Mouse (Mus musculus): ENCODE data around the gene Atp2a1. TPM values are rescaled to one million over a fixed set of nuclear protein-coding genes. Genes with fewer than 3 reads are reported as not detected.

Atp2a1 gene
- polyA plus RNA-seq, 1 experiment: not detected

- TF ChIP-seq POLR2A (IDR thresholded peaks at IDR 0.05; ENCODE audit: low read depth, low read length): no peak
- no peak for TF ChIP-seq CTCF (IDR thresholded peaks at IDR 0.05; ENCODE audit: borderline replicate concordance, insufficient read depth, low read length)
- Histone ChIP-seq H3K4me1 (ENCODE audit: control insufficient read depth, insufficient read depth, low read length) (no peaks in the 10 kb centered on the region), H3K4me3 (ENCODE audit: insufficient read depth, low read length) (no peak overlapping the region), H3K27ac (ENCODE audit: insufficient read depth, low read length) (no peak overlapping the region)
Observed at GRCm38 (mm10) chr7:126466116-126466515, 3.2 kb upstream of the Atp2a1 start.

- TF ChIP-seq CTCF (IDR thresholded peaks at IDR 0.05; ENCODE audit: borderline replicate concordance, insufficient read depth, low read length): no peak
- TF ChIP-seq POLR2A (IDR thresholded peaks at IDR 0.05; ENCODE audit: low read depth, low read length): no peak
- no peak overlapping the region for H3K27ac ChIP-seq (ENCODE audit: insufficient read depth, low read length)
- H3K4me1 ChIP-seq (ENCODE audit: control insufficient read depth, insufficient read depth, low read length): no peaks in the 10 kb centered on the region
- H3K4me3 ChIP-seq (ENCODE audit: insufficient read depth, low read length): no peak overlapping the region
Observed at GRCm38 (mm10) chr7:126465246-126466030, 2.5 kb upstream of the Atp2a1 start.

- no peak overlapping the region for H3K4me3 ChIP-seq (ENCODE audit: insufficient read depth, low read length)
- no peak for TF ChIP-seq POLR2A (IDR thresholded peaks at IDR 0.05; ENCODE audit: low read depth, low read length)
- TF ChIP-seq CTCF (IDR thresholded peaks at IDR 0.05; ENCODE audit: borderline replicate concordance, insufficient read depth, low read length): no peak
- H3K4me1 ChIP-seq (ENCODE audit: control insufficient read depth, insufficient read depth, low read length): no peaks in the 10 kb centered on the region
- H3K27ac ChIP-seq (ENCODE audit: insufficient read depth, low read length): no peak overlapping the region
Observed at GRCm38 (mm10) chr7:126464836-126465235, 1.9 kb upstream of the Atp2a1 start.

GRCm38 (mm10) chr7:126464121-126464520 is 1.2 kb upstream of the Atp2a1 start:
- no peak overlapping the region for H3K4me3 ChIP-seq (ENCODE audit: insufficient read depth, low read length)
- H3K4me1 ChIP-seq (ENCODE audit: control insufficient read depth, insufficient read depth, low read length): no peaks in the 10 kb centered on the region
- H3K27ac ChIP-seq (ENCODE audit: insufficient read depth, low read length): no peak overlapping the region
- TF ChIP-seq POLR2A (IDR thresholded peaks at IDR 0.05; ENCODE audit: low read depth, low read length): no peak
- TF ChIP-seq CTCF (IDR thresholded peaks at IDR 0.05; ENCODE audit: borderline replicate concordance, insufficient read depth, low read length): no peak

- Histone ChIP-seq H3K4me3 (ENCODE audit: insufficient read depth, low read length) (no peak overlapping the region), H3K4me1 (ENCODE audit: control insufficient read depth, insufficient read depth, low read length) (no peaks in the 10 kb centered on the region), H3K27ac (ENCODE audit: insufficient read depth, low read length) (no peak overlapping the region)
- no peak for TF ChIP-seq POLR2A (IDR thresholded peaks at IDR 0.05; ENCODE audit: low read depth, low read length)
- no peak for TF ChIP-seq CTCF (IDR thresholded peaks at IDR 0.05; ENCODE audit: borderline replicate concordance, insufficient read depth, low read length)
Observed at GRCm38 (mm10) chr7:126463547-126463946, 639 bp upstream of the Atp2a1 start.

- Histone ChIP-seq H3K27ac (ENCODE audit: insufficient read depth, low read length) (no peak overlapping the region), H3K4me3 (ENCODE audit: insufficient read depth, low read length) (no peak overlapping the region)
- no peak for TF ChIP-seq POLR2A (IDR thresholded peaks at IDR 0.05; ENCODE audit: low read depth, low read length)
- TF ChIP-seq CTCF (IDR thresholded peaks at IDR 0.05; ENCODE audit: borderline replicate concordance, insufficient read depth, low read length): no peak
Observed at GRCm38 (mm10) chr7:126461626-126462025, 1.3 kb downstream of the Atp2a1 start.

GRCm38 (mm10) chr7:126460623-126461399 is 2.1 kb downstream of the Atp2a1 start:
- H3K4me3 ChIP-seq (ENCODE audit: insufficient read depth, low read length): no peak overlapping the region
- TF ChIP-seq POLR2A (IDR thresholded peaks at IDR 0.05; ENCODE audit: low read depth, low read length) (no peak), CTCF (IDR thresholded peaks at IDR 0.05; ENCODE audit: borderline replicate concordance, insufficient read depth, low read length) (no peak)
- no peak overlapping the region for H3K27ac ChIP-seq (ENCODE audit: insufficient read depth, low read length)
- no peaks in the 10 kb centered on the region for H3K4me1 ChIP-seq (ENCODE audit: control insufficient read depth, insufficient read depth, low read length)

More at GRCm38 (mm10) chr7:126461626-126462025, 1.3 kb downstream of the Atp2a1 start:
- no peaks in the 10 kb centered on the region for H3K4me1 ChIP-seq (ENCODE audit: control insufficient read depth, insufficient read depth, low read length)

GRCm38 (mm10) chr7:126458844-126459618 is 3.9 kb downstream of the Atp2a1 start:
- no peak overlapping the region for H3K4me3 ChIP-seq (ENCODE audit: insufficient read depth, low read length)
- H3K4me1 ChIP-seq (ENCODE audit: control insufficient read depth, insufficient read depth, low read length): no peaks in the 10 kb centered on the region
- no peak for TF ChIP-seq CTCF (IDR thresholded peaks at IDR 0.05; ENCODE audit: borderline replicate concordance, insufficient read depth, low read length)
- no peak for TF ChIP-seq POLR2A (IDR thresholded peaks at IDR 0.05; ENCODE audit: low read depth, low read length)
- no peak overlapping the region for H3K27ac ChIP-seq (ENCODE audit: insufficient read depth, low read length)

GRCm38 (mm10) chr7:126458225-126458624 is 4.7 kb downstream of the Atp2a1 start:
- TF ChIP-seq CTCF (IDR thresholded peaks at IDR 0.05; ENCODE audit: borderline replicate concordance, insufficient read depth, low read length): no peak
- TF ChIP-seq POLR2A (IDR thresholded peaks at IDR 0.05; ENCODE audit: low read depth, low read length): no peak
- Histone ChIP-seq H3K27ac (ENCODE audit: insufficient read depth, low read length) (no peak overlapping the region), H3K4me1 (ENCODE audit: control insufficient read depth, insufficient read depth, low read length) (no peaks in the 10 kb centered on the region), H3K4me3 (ENCODE audit: insufficient read depth, low read length) (no peak overlapping the region)
